Mouse (Mus musculus): ENCODE data around the gene Nsa2.
"Not testable (repeated sequence)": the region's sequence is repeated elsewhere in the genome, so short reads cannot be mapped to it uniquely, and the experiment has no call there.

- TF ChIP-seq CTCF (IDR thresholded peaks at IDR 0.05; ENCODE audit: low read depth, low read length); GATA1 (IDR thresholded peaks at IDR 0.05; ENCODE audit: borderline replicate concordance, low read length): not testable (repeated sequence)
These were observed 30.0 kb downstream of the Nsa2 start for GRCm38 (mm10) chr13:97107721-97108120.

All from G1E (cell line).